Mouse (Mus musculus) lung, postnatal 4 days (tissue): ENCODE data around the gene St6galnac6.
A peak's percentile ranks its signal among the peaks of the same experiment; 100 is the strongest.

Experiments
- DNase-seq, 2 experiments: peaks; one replicate each; pipeline ENCODE4 v3.0.0; 2021

St6galnac6 gene

DNA sequence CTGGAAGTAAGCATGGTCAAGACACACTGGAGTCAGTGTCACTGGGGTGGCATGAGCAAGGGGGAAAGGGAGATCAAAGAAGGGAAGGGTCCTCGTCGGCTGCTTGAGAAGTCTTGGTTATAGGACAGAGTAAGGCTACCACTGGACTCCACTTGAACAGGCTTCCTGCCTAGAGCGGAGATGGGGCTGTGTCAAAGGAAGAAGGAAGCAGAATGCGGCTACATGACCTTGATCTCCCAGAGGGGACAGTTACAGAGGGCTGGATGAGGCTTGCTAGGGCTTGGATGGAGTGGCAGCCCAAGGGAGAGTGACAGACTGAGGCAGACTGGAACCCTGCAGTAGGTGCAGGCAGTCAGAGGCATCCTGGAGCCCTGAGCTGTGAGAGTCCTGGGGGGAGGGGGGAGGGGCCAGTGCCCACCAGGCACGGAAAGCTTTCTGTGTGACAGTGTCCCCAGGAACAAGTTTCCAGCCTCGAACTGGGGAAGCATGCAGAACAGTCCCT, 41.1 kb downstream of the St6galnac6 start:
- no peak for DNase-seq

DNA sequence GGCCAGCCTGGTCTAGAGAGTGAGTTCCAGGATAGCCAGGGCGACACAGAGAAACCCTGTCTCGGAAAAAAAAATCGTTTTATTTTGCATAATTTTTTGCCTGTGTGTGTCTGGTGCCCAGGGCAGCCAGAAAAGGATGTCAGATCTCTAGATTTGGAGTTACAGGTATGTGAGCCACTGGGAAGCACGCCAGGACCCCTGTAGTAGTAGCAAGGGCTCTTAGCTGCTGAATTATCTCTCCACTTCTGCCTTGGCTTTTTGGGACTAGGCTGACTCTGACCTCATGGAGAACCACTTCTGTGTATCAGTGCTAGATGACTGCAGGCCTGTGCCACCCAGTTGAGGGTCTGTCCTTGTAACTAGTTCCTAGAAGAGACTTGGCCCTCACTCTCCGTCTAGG, 42.3 kb downstream of the St6galnac6 start:
- no peak for DNase-seq

DNA sequence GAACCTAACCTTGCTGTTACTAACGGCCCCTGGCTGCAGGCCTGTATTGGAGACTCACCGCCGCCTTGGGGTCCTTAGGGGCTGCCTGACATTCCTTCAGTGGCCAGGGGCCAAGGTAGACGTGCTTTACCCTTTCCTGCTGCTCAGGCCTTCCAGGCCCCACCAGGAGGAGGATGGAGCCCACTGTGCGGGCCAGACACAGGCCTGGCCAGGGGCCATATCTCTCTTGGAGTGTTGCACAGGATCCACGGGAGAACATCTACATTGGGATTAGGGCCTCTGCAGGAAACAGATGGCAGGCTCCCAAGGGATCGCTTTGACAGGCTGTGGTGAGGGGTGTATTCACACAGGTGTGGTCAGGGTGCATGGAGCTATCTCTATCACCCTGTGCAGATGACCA, 43.3 kb downstream of the St6galnac6 start:
- DNase-seq: peak; percentile 41 to 66

DNA sequence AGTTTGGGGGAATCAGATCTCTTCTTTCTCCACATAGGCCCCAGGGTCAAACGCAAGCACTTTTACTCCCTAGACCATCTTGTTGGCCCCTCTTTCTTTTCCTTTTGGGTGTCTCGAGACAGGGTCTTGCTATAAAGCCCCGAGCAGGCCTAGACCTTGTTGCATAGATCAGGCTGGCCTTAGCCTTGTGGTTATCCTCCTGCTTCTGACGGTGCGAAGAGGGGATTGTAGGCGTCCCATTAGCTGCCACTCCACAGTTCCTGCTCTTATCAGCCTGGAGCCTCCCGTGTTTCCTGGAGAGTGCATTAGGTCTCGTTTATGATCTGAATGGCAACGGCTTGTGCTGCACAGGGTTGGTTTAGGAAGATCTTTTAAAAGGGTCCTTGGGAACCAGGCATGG, 44.6 kb downstream of the St6galnac6 start:
- no peak for DNase-seq

DNA sequence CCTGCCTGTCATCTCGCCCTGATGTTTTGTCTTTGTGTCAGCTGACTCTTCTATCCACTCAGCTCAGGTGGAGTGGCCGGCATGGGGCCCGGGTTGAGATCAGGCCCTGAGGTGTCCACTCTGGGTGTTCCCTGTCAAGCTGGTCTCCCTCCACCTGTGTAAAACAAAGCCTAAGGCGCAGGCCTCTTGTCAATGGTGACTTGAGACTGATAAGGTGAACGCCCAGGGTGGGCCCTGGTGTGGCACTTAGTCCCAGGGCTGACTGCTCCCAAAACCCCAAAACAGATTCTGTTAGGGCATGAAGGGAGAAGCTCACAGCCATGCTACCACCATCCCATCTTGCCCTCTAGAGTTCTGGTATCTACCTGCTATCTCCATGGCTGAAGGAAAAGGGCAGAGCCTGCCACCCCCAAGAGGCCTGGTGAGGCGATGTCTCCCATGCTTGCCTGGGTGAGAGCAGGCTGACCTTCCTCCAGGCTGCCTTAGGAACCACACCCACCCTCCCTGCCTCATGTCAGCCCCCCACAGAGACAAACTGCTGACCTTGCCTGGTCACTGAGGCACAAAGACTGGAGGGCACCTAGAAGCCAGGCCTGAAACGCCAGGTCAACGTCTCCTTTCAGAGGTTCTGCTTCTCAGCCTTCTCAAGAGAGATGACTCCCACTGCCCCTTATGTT, 45.4 kb downstream of the St6galnac6 start:
- no peak for DNase-seq

DNA sequence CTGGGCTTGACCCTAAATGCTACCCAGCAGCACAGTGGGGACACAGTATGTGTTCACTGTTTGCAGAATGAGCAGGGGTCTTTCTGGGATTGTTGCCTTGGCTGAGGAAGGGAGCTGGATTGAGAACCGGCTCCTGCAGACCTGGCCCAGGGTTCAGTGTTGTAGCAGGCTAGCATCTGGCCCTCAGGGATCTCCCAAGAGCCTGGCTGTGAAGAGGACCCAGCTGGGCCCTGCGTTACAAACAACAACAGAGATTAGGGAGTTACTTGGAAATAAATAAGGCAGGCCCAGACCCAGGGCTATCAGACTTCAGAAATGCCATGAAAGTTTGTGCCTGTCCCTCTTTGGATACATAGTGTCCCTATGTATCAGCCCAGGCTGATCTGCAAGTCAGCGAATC, 46.1 kb downstream of the St6galnac6 start:
- no peak for DNase-seq

DNA sequence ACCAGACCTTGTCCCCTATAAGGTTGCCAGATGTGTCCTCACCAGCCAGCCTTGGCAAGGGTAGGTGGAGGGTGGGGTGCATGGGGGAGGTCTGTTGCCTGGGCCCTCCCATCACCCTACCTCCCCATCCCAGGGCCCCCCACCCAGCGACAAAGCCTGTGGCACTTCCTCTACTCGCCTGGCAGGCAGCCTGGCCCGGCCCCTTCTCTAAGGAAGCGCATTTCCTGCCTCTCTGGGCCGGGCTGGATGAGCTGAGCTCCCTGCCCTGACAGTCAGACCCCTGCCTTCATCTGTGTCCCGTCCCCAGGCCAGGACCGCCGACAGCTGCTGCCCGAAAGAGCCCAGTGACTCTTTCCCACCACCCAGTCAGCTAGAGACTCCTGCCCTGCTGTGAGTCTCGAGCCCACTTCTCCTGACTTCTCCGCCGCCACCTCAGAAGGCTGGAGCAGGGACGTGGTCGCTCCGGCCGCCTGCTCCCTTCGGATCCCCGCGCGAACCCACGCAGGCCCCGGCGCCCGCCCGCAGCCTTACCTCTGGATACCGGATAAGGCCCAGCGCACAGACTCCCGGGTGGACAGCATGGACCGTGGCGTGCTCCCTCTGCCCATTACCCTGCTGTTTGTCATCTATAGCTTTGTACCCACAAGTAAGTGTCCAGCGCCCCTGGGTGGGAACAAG, 47.0 kb downstream of the St6galnac6 start, which contains the start of gene Eng:
Gene Eng, plus strand, starts transcription at position 217 of the 678 bp plus-strand sequence.
- peak; percentile 85 to 93 for DNase-seq

DNA sequence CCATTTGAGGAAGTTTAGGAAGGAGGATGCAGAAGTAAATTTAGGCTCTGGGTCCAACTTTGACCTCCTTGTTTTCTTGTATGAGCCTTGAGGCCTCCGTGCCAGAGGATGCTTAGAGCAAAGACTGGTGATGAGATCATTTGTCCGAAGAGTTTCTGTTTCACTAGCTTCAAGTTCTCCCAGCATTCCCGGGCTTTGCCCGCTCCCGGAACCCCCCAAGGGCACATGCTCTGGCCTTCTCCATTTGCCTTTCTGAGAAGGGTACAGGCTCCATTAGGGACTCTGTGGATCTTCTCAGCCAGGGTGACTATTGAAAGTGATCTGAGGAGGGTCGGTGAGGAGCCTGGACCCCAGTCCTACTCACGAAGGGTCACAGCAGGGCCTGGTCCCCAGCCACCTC, 47.9 kb downstream of the St6galnac6 start:
- peak in 1 of 2 experiments; percentile 38 for DNase-seq

DNA sequence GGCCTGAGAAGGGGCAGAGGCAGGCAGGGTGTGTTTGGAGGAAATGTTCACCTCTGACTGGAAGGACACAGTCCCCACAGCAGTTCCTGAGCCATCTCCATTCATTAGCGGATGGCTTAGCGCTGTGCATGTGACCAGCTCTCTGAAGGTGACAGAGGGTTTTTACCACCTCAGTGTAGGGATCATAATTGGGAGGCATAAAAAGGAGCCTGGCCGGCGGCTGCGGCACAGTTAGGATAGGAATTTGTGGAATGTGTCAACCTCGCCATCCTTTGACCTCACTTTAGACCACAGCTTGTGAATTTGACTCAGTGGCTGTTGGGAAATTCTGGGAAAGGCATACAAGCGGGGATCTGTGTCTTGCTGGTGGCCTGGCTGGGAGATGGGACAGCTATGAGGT, 54.3 kb downstream of the St6galnac6 start:
- no peak for DNase-seq

DNA sequence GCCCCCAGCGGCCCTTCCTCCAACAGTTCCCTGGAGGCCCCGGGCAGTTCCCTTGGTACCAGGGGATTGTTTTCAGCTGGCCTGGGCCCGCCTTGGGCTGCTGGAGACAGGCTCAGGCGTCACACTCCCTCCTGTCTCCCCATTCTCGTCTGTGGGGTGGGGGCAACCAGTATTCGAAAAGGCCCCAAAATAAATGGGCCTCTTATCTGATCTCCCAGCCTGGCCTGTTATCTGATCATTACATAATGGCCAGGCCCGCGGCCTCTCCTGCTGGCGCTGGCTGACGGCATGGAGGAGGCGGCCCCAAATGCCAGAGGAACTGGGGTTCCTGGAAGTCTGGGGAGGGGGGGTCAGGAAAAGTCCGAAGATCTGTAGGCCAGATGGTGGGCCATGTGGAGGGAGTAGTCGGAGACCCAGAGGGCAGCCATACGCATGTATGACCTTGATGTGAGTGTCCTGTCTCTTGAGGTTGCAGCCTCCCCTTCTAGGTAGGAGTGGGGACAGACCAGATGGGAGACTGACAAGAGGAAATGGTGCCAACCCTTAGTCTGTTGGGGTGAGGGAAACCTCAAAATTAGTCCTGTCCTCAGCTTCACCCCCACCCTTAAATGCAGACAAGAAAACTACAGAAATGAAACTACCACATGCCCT, 55.4 kb downstream of the St6galnac6 start:
- DNase-seq: peak; percentile 59 to 74

DNA sequence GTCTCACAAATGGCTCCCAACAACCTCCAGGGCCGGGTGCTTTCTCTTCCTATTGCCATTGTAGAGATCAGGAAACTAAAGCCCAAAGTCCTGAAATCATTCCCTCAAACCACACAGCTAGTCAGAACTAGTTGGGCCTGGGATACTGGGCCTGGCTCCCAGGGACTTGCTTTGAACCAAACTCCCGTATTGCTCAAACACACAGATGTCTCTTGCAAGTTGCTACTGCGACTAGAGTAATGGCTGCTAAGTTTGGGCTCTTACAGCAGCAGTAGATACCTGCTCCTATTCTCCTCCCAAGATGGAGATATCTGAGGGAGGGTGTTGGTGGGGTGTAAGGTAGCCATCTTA, 55.9 kb downstream of the St6galnac6 start:
- no peak for DNase-seq

DNA sequence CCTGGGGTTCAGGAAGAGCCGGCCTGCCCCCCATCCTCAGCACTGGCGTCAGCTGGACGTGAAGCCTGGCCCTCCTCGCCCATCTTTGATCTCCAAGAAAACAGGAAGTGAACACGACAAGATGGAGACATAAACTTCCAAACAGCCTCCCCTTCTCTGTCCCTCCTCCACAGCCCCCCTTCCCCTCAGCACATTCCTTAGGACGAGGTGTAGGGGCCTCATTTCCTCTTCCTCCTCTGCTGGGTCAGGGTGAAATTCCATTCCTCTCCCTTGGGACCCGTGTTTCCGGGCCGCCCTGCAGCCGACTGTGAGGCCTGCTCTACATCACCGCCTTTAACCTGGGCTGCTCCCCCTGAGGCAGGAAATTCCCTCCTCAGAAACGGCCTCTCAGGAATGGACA, 56.3 kb downstream of the St6galnac6 start:
- DNase-seq: peak; percentile 70 to 84

DNA sequence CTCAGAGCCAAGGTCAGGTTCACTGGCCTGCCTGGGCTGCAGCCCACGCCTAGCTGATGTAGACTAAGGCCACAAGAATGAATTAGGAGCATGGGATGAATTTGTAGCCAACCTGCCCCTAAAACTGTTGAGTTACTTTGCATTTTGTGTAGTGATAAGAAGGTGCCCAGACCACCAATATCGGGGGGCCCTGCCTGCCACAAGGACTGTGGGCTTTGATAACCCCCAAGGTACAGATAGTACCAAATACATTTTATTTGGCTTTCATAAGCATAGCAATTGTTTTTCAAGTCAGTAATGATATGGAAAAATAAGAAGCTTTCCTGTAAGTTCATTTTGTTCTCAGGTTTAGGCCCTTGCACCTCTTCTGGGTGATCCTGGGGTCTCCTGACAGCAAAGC, 59.4 kb downstream of the St6galnac6 start:
- no peak for DNase-seq

DNA sequence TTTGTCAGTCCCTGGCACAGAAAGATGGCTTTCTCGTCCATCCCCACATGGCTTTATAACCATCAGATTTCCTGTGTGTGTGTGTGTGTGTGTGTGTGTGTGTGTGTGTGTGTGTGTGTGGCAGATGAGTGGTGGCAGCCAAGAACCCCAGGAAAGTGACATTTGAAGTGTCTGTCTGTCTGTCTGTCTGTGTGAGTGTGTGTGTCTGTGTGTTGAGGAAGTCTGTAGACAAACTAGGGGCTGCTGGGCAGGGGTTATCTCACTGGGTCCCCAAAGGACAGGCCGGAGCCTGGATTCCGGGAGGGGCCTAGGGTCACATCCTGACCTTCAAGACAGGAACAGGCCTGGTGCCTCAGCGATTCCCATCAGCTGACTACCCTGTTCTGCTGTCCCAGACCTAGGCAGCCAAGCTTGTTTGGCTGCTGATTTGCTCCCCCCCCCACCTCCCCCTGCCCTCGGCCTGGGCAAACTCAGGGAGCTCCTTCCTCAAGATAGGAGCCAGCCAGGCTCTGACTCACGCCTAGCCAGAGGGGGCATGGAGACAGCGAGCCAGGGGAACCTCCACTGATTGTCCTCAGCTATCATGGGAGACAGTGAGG, 62.1 kb downstream of the St6galnac6 start:
- peak; percentile 55 to 76 for DNase-seq

DNA sequence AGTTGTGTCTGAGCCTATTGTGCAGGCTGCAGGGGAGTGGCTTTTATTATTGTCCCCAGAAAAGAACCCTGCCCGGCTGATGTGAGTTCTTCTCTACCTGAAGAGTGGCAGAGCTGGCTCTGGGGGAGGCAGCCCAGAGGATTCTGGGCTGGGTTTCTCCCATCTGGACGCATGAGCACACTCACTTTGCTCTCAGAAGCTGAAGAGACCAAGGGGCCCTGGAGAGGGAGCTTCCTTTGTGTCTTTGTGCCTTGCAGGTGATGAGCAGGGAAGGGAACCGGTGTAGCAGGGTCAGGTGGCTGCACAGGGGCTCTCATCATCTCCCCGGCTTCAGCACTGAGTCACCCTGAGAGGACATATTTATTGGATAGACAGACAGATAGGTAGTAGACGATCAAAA, 62.8 kb downstream of the St6galnac6 start:
- DNase-seq: no peak

DNA sequence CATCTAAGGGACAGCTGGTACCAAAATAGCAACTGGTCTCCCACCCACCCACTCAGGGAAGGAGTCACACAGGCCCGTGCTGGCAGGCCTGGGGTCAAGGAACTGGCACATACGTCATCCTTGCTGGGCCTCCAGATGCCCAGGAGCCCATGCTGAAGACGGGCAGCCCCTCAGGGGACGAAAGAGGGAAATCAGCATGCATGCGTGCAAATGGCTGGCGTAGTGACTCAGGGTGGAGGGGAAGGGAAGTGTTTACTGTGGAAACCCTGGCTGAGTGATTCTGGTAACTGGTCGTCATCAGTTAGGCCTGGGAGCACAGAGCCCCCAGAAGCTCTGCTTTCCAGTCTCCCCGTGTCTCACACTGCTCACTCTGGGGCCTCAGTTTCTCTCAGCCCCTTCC, 65.8 kb downstream of the St6galnac6 start:
- DNase-seq: no peak

DNA sequence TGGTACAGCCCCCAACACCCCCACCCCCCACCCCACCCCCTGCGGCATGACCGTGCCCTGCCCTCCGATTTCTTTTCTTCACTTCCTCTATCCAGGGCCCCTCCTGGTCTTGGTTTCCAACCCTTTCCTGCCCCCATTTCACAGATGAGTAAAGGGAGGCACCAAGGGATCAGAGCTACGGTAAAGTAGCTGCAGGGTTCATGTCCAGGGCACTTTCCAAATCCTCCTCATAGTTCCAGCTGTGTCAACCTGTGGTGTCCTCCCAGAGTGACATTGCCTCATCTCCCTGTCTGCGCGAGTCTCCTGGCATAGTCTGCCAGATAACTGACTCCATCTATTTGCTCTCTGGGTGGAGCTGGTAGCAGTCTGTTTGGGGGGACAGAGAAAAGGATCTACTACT, 66.3 kb downstream of the St6galnac6 start:
- no peak for DNase-seq

DNA sequence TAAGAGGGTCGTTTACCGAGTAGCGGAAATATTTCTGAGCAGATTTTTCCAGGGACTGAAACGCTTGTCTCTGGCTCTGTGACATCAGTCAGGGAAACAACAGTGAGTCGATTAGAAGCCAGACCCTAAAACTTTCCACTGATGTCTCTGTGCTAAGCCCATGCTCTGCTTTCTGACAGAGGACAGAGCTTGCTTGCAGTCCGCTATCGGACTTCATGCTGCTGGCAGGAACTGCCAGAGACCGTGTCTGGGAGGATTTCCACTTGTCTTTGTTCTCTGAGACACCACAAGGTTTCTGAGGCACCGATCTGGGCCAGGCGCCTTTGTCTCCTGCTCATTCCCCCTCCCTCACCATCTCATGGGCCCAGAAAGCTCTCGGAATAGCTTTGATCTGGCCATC, 68.3 kb downstream of the St6galnac6 start:
- no peak for DNase-seq

DNA sequence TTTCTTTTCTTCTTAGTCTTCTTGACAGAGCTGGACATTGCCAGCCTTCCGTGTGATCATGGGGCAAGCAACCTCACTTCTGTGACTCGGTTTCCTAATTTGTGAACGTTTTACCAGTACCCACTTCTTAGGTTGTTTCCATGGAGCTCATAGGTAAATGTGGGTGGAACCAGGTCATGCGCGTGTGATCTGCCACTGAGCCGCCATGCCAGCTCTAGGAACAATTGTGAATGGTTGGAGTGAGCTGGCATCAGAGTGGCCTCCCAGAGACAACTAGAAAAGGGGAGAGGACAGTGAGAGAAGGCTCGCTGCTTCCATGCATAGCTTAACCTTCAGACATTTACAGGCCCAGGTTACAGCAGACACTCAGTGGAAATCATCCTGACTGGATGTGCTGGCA, 68.7 kb downstream of the St6galnac6 start:
- no peak for DNase-seq

DNA sequence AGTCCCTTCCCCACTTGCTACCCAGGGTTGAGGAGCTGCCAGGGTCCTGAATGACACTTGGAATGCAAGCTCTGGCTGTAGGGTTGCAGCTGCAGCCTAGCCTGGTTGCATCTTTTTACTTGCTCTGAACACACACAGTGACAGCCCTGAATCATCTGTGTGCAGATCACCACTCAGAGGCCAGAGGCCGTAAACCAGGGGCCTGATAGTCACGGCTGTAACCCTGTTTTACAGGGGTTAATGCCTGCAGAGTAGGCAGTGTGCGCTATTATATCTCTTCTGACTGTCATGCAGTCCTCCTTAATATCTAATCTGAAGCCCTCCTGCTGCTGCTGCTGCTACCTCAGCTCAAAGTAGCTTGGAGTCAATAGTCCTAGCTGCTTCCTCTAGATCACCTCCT, 70.4 kb downstream of the St6galnac6 start:
- no peak for DNase-seq
